Mouse (Mus musculus): ENCODE results near the gene Rab3il1.

DNA sequence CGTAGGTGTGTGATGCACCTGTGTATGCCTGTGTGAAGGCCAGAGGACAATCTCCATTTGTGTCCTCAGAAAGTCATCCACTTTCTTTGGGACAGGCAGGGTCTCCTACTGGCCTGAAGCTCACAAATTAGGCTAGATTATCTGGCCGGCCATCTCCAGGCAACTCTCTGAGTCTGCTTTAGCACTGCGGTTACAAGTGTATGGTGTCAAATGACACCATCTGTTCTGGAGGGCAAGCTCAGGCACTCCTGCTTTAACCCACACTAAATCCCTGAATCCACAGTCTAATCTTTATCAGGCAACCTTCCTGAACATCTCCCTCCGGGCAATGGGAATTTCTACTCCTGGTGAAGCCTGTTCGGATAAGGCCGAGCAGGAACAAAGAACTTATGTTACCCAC, 14.3 kb upstream of the Rab3il1 start:
- TF ChIP-seq CTCF (IDR thresholded peaks at IDR 0.05; ENCODE audit: low read depth, low read length) (no peak), POLR2A (IDR thresholded peaks at IDR 0.05; ENCODE audit: extremely low read depth, insufficient read depth, low read length) (no peak)
